Mouse (Mus musculus): Measurements from ENCODE around the gene Btbd9.

GRCm38 (mm10) chr17:30222361-30222760 lies 353.9 kb downstream of the Btbd9 start:
- TF ChIP-seq CTCF (IDR thresholded peaks at IDR 0.05; ENCODE audit: extremely low read depth, insufficient read depth, insufficient read length, insufficient replicate concordance) (no peak), POLR2A (IDR thresholded peaks at IDR 0.05; ENCODE audit: low read depth, low read length) (no peak)
